Mouse (Mus musculus) olfactory bulb, adult 2 months (tissue): ENCODE measurements around the gene Grn.

Experiments
- CTCF ChIP-seq: fragments of 200-500 bp; IDR thresholded peaks from 2 replicates; pipeline ENCODE4 v1.5.1; 2012; ENCODE audit warnings: low read depth, mild to moderate bottlenecking, low read length, moderate library complexity; ENCODE audit not compliant: insufficient read depth
- POLR2A ChIP-seq: fragments of 200-500 bp; IDR thresholded peaks from 2 replicates; pipeline ENCODE4 v1.6.1; 2012; ENCODE audit warnings: mild to moderate bottlenecking, low read depth, low read length, moderate library complexity; ENCODE audit not compliant: insufficient read depth

GRCm38 (mm10) chr11:102461764-102462163 lies 31.6 kb downstream of the Grn start:
- no peak for TF ChIP-seq CTCF
- TF ChIP-seq POLR2A = no peak
